Mouse (Mus musculus): Measurements from ENCODE around the gene Rnf115. TPM values are rescaled to one million over a fixed set of nuclear protein-coding genes. Genes with fewer than 3 reads are reported as not detected.

Rnf115 gene
- polyA plus RNA-seq, 1 experiment: 57.0 TPM

GRCm38 (mm10) chr3:96759695-96760094 lies 32.2 kb downstream of the Rnf115 start:
- Histone ChIP-seq H3K27ac (ENCODE audit: insufficient read depth, low read length) (no peak overlapping the region), H3K27me3 (ENCODE audit: control insufficient read depth, insufficient read depth, low read length) (no peaks in the 10 kb centered on the region), H3K4me3 (replicated peaks; ENCODE audit: insufficient read depth, low read depth, low read length) (no peak overlapping the region), H3K4me1 (ENCODE audit: control insufficient read depth, insufficient read depth, low read length) (no peaks in the 10 kb centered on the region; the same call in 1 of the 2 replicates)
- 80% methylated on average over 4 of the region's 4 CpGs for WGBS
- no peak for DNase-seq
- TF ChIP-seq CTCF (IDR thresholded peaks at IDR 0.05; ENCODE audit: borderline replicate concordance, insufficient read depth, low read depth, low read length) (no peak), POLR2A (IDR thresholded peaks at IDR 0.05; ENCODE audit: borderline replicate concordance, insufficient read depth, low read length) (no peak)

- Histone ChIP-seq H3K4me3 (replicated peaks; ENCODE audit: insufficient read depth, low read depth, low read length) (no peak overlapping the region), H3K27me3 (ENCODE audit: control insufficient read depth, insufficient read depth, low read length) (no peaks in the 10 kb centered on the region), H3K4me1 (ENCODE audit: control insufficient read depth, insufficient read depth, low read length) (no peaks in the 10 kb centered on the region), H3K27ac (ENCODE audit: insufficient read depth, low read length) (no peak overlapping the region)
- 86% methylated on average over 1 of the region's 1 CpGs for WGBS
- TF ChIP-seq CTCF (IDR thresholded peaks at IDR 0.05; ENCODE audit: borderline replicate concordance, insufficient read depth, low read depth, low read length): no peak
- no peak for TF ChIP-seq POLR2A (IDR thresholded peaks at IDR 0.05; ENCODE audit: borderline replicate concordance, insufficient read depth, low read length)
- DNase-seq: no peak
These were observed 37.1 kb downstream of the Rnf115 start for GRCm38 (mm10) chr3:96764528-96764927.

GRCm38 (mm10) chr3:96769971-96770370 lies 42.5 kb downstream of the Rnf115 start:
- no peak overlapping the region for H3K27ac ChIP-seq (ENCODE audit: insufficient read depth, low read length)
- no peaks in the 10 kb centered on the region; the same call in 1 of the 2 replicates for H3K4me1 ChIP-seq (ENCODE audit: control insufficient read depth, insufficient read depth, low read length)
- no peaks in the 10 kb centered on the region for H3K27me3 ChIP-seq (ENCODE audit: control insufficient read depth, insufficient read depth, low read length)
- TF ChIP-seq CTCF (IDR thresholded peaks at IDR 0.05; ENCODE audit: borderline replicate concordance, insufficient read depth, low read depth, low read length) (no peak), POLR2A (IDR thresholded peaks at IDR 0.05; ENCODE audit: borderline replicate concordance, insufficient read depth, low read length) (no peak)
- DNase-seq: no peak
- WGBS: 91% methylated on average over 5 of the region's 5 CpGs
- H3K4me3 ChIP-seq (replicated peaks; ENCODE audit: insufficient read depth, low read depth, low read length): no peak overlapping the region

GRCm38 (mm10) chr3:96772949-96773348 lies 45.5 kb downstream of the Rnf115 start:
- Histone ChIP-seq H3K4me1 (ENCODE audit: control insufficient read depth, insufficient read depth, low read length) (no peaks in the 10 kb centered on the region; the same call in 1 of the 2 replicates), H3K27ac (ENCODE audit: insufficient read depth, low read length) (no peak overlapping the region), H3K4me3 (replicated peaks; ENCODE audit: insufficient read depth, low read depth, low read length) (no peak overlapping the region), H3K27me3 (ENCODE audit: control insufficient read depth, insufficient read depth, low read length) (no peaks in the 10 kb centered on the region)
- no peak for DNase-seq
- WGBS: 12% methylated on average over 1 of the region's 1 CpGs
- TF ChIP-seq POLR2A (IDR thresholded peaks at IDR 0.05; ENCODE audit: borderline replicate concordance, insufficient read depth, low read length): no peak
- TF ChIP-seq CTCF (IDR thresholded peaks at IDR 0.05; ENCODE audit: borderline replicate concordance, insufficient read depth, low read depth, low read length): no peak

- Histone ChIP-seq H3K27ac (ENCODE audit: insufficient read depth, low read length) (no peak overlapping the region), H3K4me1 (ENCODE audit: control insufficient read depth, insufficient read depth, low read length) (no peaks in the 10 kb centered on the region; the same call in 1 of the 2 replicates), H3K27me3 (ENCODE audit: control insufficient read depth, insufficient read depth, low read length) (no peaks in the 10 kb centered on the region), H3K4me3 (replicated peaks; ENCODE audit: insufficient read depth, low read depth, low read length) (no peak overlapping the region)
- 91% methylated on average over 3 of the region's 3 CpGs for WGBS
- DNase-seq: no peak
- TF ChIP-seq CTCF (IDR thresholded peaks at IDR 0.05; ENCODE audit: borderline replicate concordance, insufficient read depth, low read depth, low read length): no peak
- no peak for TF ChIP-seq POLR2A (IDR thresholded peaks at IDR 0.05; ENCODE audit: borderline replicate concordance, insufficient read depth, low read length)
These were observed 49.7 kb downstream of the Rnf115 start for GRCm38 (mm10) chr3:96777120-96777519.

GRCm38 (mm10) chr3:96782236-96782635 lies 54.8 kb downstream of the Rnf115 start:
- Histone ChIP-seq H3K4me3 (replicated peaks; ENCODE audit: insufficient read depth, low read depth, low read length) (no peak overlapping the region), H3K27ac (ENCODE audit: insufficient read depth, low read length) (no peak overlapping the region; the same call in 1 of the 2 replicates), H3K27me3 (ENCODE audit: control insufficient read depth, insufficient read depth, low read length) (no peaks in the 10 kb centered on the region), H3K4me1 (ENCODE audit: control insufficient read depth, insufficient read depth, low read length) (0 out of 2 replicates have a peak, but pooled peaks cover 3% of the 10 kb centered on the region)
- WGBS: 56% methylated on average over 8 of the region's 8 CpGs
- no peak for TF ChIP-seq POLR2A (IDR thresholded peaks at IDR 0.05; ENCODE audit: borderline replicate concordance, insufficient read depth, low read length)
- no peak for TF ChIP-seq CTCF (IDR thresholded peaks at IDR 0.05; ENCODE audit: borderline replicate concordance, insufficient read depth, low read depth, low read length)
- DNase-seq: peak in 1 of 2 experiments; percentile 10

- H3K4me3 ChIP-seq (replicated peaks; ENCODE audit: insufficient read depth, low read depth, low read length): no peak overlapping the region
- WGBS: 97% methylated on average over 1 of the region's 1 CpGs
- no peak overlapping the region for H3K27ac ChIP-seq (ENCODE audit: insufficient read depth, low read length)
- H3K27me3 ChIP-seq (ENCODE audit: control insufficient read depth, insufficient read depth, low read length): no peaks in the 10 kb centered on the region
- no peak for TF ChIP-seq CTCF (IDR thresholded peaks at IDR 0.05; ENCODE audit: borderline replicate concordance, insufficient read depth, low read depth, low read length)
- TF ChIP-seq POLR2A (IDR thresholded peaks at IDR 0.05; ENCODE audit: borderline replicate concordance, insufficient read depth, low read length): no peak
- DNase-seq: no peak
- no peaks in the 10 kb centered on the region for H3K4me1 ChIP-seq (ENCODE audit: control insufficient read depth, insufficient read depth, low read length)
These were observed 60.3 kb downstream of the Rnf115 start for GRCm38 (mm10) chr3:96787784-96788183.

- no peaks in the 10 kb centered on the region for H3K4me1 ChIP-seq (ENCODE audit: control insufficient read depth, insufficient read depth, low read length)
- WGBS: 61% methylated on average over 8 of the region's 8 CpGs
- peak in 1 of 2 experiments; percentile 14 for DNase-seq
- no peaks in the 10 kb centered on the region for H3K27me3 ChIP-seq (ENCODE audit: control insufficient read depth, insufficient read depth, low read length)
- TF ChIP-seq POLR2A (IDR thresholded peaks at IDR 0.05; ENCODE audit: borderline replicate concordance, insufficient read depth, low read length): no peak
- no peak for TF ChIP-seq CTCF (IDR thresholded peaks at IDR 0.05; ENCODE audit: borderline replicate concordance, insufficient read depth, low read depth, low read length)
- no peak overlapping the region for H3K4me3 ChIP-seq (replicated peaks; ENCODE audit: insufficient read depth, low read depth, low read length)
- no peak overlapping the region for H3K27ac ChIP-seq (ENCODE audit: insufficient read depth, low read length)
These were observed 61.0 kb downstream of the Rnf115 start for GRCm38 (mm10) chr3:96788506-96788905.
